Mouse (Mus musculus) heart, adult 10 weeks (tissue): Measurements from ENCODE around the gene Cuta. TPM values are rescaled to one million over a fixed set of nuclear protein-coding genes. Genes with fewer than 3 reads are reported as not detected.

Experiments used
- polyA plus RNA-seq: library from polyadenylated mRNA; stranded (reverse); fragments of 350-450 nt; fragmentation: Illumina TruSeq; extraction: RNeasy Lipid Tissue Mini Kit (QIAGEN cat#74804); gene quantifications from one replicate; pipeline ENCODE4 v1.2.3, GENCODE M21; 2014; ENCODE audit warnings: low read depth, low replicate concordance

Cuta gene
- polyA plus RNA-seq, result 104 TPM

GRCm38 (mm10) chr17:26939178-26939972 lies at the start of gene Cuta:
Cuta (minus strand) TSS chr17:26939569.

GRCm38 (mm10) chr17:26972703-26973574 lies 33.6 kb upstream of the Cuta start, which contains the start of gene Zbtb9:
Zbtb9 (plus strand) TSS chr17:26973167.

GRCm38 (mm10) chr17:26941031-26941789 lies 1.8 kb upstream of the Cuta start, which contains the start of gene Syngap1:
Syngap1 (plus strand) TSS chr17:26941253.

DNA sequence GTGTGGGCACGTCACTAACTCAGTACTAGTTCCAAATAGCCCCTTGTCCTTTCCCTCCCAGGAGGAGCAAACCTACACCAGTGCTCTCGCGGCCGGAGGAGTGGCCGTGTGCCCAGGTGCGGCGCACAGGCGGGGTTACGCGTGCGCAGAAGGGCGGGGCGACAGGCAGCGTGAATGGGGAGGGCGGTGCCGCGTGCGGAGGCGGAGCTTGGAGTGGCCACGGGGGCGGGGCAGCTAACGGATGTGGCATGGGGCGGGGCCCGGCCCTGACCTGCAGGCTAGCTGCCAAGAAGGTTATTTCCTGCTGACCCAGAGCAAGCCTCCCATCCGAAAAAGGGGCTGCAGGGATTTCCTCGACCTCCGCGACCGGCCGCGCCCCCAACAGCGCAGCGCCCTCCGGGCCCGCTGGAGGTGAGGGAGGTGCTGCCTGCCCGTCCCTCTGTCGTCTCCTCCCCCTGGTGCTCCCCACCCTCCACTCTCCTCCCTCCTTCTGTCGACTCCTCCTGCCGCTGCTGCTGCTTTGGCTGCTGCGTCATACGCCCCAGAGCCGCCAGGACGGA lies 6.5 kb downstream of the Cuta start, which contains the start of gene Phf1:
Gene Phf1, plus strand, starts transcription at position 214 of the 560 bp plus-strand sequence.

DNA sequence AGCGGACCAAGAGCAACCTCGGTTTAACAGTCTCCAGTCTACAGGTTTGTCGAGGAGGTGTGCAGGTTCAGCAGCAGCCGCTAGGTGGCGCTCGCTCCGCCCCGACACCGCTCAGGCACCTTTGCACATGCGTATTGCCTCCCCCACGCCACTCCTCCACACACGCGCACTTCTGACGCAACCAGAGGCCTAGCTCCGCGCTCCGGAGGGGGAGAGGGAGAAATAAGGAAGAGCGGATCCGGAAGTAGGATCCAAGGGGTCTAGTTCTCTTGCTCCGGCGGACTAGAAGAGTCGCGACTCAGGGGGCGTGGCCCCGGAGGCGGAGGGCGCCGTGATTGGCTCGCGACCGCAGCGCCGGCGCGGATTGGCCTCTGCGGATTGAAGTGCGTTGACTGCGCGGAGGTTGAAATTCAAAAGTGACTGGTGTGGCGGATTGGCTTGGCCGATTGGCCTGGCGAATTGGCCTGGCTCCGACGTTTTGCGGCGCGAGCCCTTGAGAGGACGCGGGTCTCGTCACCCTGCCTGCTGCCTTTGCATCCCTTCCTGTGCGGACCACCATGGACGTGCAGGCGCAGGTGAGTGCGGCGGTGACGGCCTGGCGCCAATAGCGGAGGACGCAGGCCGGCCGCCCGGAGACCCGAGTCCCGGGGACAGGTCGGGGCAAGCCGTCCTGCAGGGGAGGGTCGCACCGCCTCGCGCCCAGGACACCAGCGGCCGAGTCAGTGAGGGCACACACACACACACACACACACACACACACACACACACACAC lies 22.5 kb downstream of the Cuta start, which contains the start of gene Kifc5b:
Gene Kifc5b, plus strand, starts transcription at position 381 of the 772 bp plus-strand sequence.

Other genes starting within 250 kb of the Cuta start
- gene Crebrf, start 223.9 kb downstream of the Cuta start, polyA plus RNA-seq, result 18.1 TPM
- gene Bnip1, start 158.5 kb downstream of the Cuta start, polyA plus RNA-seq, result 38.1 TPM
- 52.8 TPM for gene Nkx2-5, start 94.6 kb downstream of the Cuta start, polyA plus RNA-seq
- gene Kifc5b, start 22.5 kb downstream of the Cuta start, polyA plus RNA-seq, result 1.3 TPM
- gene Phf1, start 6.5 kb downstream of the Cuta start, polyA plus RNA-seq, result 36.0 TPM
- 5.7 TPM for gene Syngap1, start 1.7 kb upstream of the Cuta start, polyA plus RNA-seq
- not detected for gene Zbtb9, start 33.6 kb upstream of the Cuta start, polyA plus RNA-seq
- 15.3 TPM for gene Bak1, start 89.4 kb upstream of the Cuta start, polyA plus RNA-seq
- 3.2 TPM for gene Itpr3, start 117.7 kb upstream of the Cuta start, polyA plus RNA-seq
- 369 TPM for gene Uqcc2, start 194.3 kb upstream of the Cuta start, polyA plus RNA-seq
- 10.1 TPM for gene Ip6k3, start 228.2 kb upstream of the Cuta start, polyA plus RNA-seq